Comparison of ENCODE assay signal across 8 mouse cellular contexts in the genomic region with DNA sequence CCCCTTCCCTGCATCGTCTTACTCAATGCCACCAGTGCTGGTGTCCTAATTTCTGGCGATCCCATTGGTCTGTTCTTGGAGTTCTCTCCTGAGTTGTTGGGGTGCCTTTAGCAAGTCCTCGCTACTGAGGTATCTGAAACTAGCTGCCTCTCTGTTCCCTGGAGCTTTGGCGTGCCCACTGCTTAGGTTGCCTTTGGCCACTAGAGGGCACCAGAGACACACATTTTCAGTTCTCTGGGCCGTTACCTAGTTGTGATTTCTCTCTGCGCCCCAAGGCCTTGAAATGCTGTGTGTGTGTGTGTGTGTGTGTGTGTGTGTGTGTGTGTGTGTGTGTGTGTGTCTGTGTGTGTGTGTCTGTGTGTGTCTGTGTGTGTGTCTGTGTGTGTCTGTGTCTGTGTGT.
DNase-seq lines count a peak whose midpoint lies in the region; ATAC-seq and TF ChIP-seq lines count a peak whose summit lies in the region.

No protein-coding gene starts in this region.

- no peak overlapping the region for H3K27ac ChIP-seq in forebrain, postnatal 0 days (ENCODE audit: low read depth, low read length)
- no peak overlapping the region for H3K27ac ChIP-seq in liver, embryonic 11.5 days (ENCODE audit: low read depth, low read length)

- no peaks in the 10 kb centered on the region for H3K4me1 ChIP-seq in forebrain, postnatal 0 days (ENCODE audit: insufficient read depth)
- H3K4me1 ChIP-seq in liver, embryonic 11.5 days (replicated peaks; ENCODE audit: control insufficient read depth, insufficient read depth, low read length): 0 out of 2 replicates have a peak, but pooled peaks cover 2% of the 10 kb centered on the region

- ATAC-seq in forebrain, postnatal 0 days: peak; percentile 78
- no peak for ATAC-seq in liver, embryonic 11.5 days (replicated peaks; ENCODE audit: low FRiP score)
- ATAC-seq in erythroblast, adult 5-6 weeks (replicated peaks; ENCODE audit: low FRiP score, poor library complexity, severe bottlenecking): no peak

- peaks cover 12% of the 10 kb centered on the region for H3K27me3 ChIP-seq in C2C12 (ENCODE audit: control insufficient read depth, insufficient read depth, insufficient read length)
- no peaks in the 10 kb centered on the region for H3K27me3 ChIP-seq in forebrain, postnatal 0 days (ENCODE audit: insufficient read depth, low read length)
- H3K27me3 ChIP-seq in liver, embryonic 11.5 days (replicated peaks; ENCODE audit: control insufficient read depth, insufficient read depth, low read length): 0 out of 2 replicates have a peak, but pooled peaks cover 6% of the 10 kb centered on the region

- no peaks in the 10 kb centered on the region for H3K79me3 ChIP-seq in C2C12 (ENCODE audit: low read depth)

- no peak overlapping the region for H3K4me2 ChIP-seq in forebrain, postnatal 0 days (ENCODE audit: low read depth)
- H3K4me2 ChIP-seq in liver, embryonic 11.5 days: peak overlapping the region; percentile 31; the same call in 1 of the 2 replicates

- TF ChIP-seq CTCF in C2C12 (IDR thresholded peaks at IDR 0.05; ENCODE audit: control insufficient read depth, insufficient read depth, insufficient read length): peak; percentile 85
- TF ChIP-seq CTCF in forebrain, postnatal 0 days (IDR thresholded peaks at IDR 0.05; ENCODE audit: low read depth): peak; percentile 97

- 4% methylated on average over 6 of the region's 6 CpGs for WGBS in forebrain, postnatal 0 days
- 7% methylated on average over 6 of the region's 6 CpGs for WGBS in liver, embryonic 11.5 days

- H3ac ChIP-seq in C2C12 (ENCODE audit: control insufficient read depth, insufficient read length, low read depth): no peak overlapping the region

- no peaks in the 10 kb centered on the region for H3K79me2 ChIP-seq in C2C12 (ENCODE audit: control insufficient read depth, insufficient read depth)

- no peaks in the 10 kb centered on the region for H3K36me3 ChIP-seq in C2C12 (ENCODE audit: control insufficient read depth, insufficient read depth)
- no peaks in the 10 kb centered on the region for H3K36me3 ChIP-seq in forebrain, postnatal 0 days (ENCODE audit: insufficient read depth)
- no peaks in the 10 kb centered on the region for H3K36me3 ChIP-seq in liver, embryonic 11.5 days (ENCODE audit: control insufficient read depth, insufficient read depth, low read length)

- peak; percentile 86 for DNase-seq in ES-CJ7 (ENCODE audit: low read depth, low spot score)
- DNase-seq in c-Kit-positive CD71-positive TER-119-positive erythroid progenitor cells, embryonic 14.5 days (ENCODE audit: low spot score): peak; percentile 37
- peak; percentile 89 for DNase-seq in forebrain, postnatal 0 days
- peak; percentile 32 for DNase-seq in kidney, adult 9 months
- peak; percentile 50 for DNase-seq in liver, embryonic 11.5 days (ENCODE audit: low spot score)
- peak; percentile 39 for DNase-seq in retina, adult 2 months (ENCODE audit: low read depth, low spot score)

- H3K4me3 ChIP-seq in C2C12 (ENCODE audit: insufficient read depth, poor library complexity, severe bottlenecking): no peak overlapping the region
- H3K4me3 ChIP-seq in forebrain, postnatal 0 days (ENCODE audit: low read depth, low read length): no peak overlapping the region
- no peak overlapping the region for H3K4me3 ChIP-seq in liver, embryonic 11.5 days (ENCODE audit: low read depth, low read length)

- H3K9me3 ChIP-seq in forebrain, postnatal 0 days (ENCODE audit: low read length): no peaks in the 10 kb centered on the region
- no peaks in the 10 kb centered on the region for H3K9me3 ChIP-seq in liver, embryonic 11.5 days (ENCODE audit: control insufficient read depth, low read length)

- H3K9ac ChIP-seq in forebrain, postnatal 0 days: no peak overlapping the region
- H3K9ac ChIP-seq in liver, embryonic 11.5 days (ENCODE audit: low read depth, low read length): no peak overlapping the region

TF ChIP-seq in C2C12, 6 proteins besides CTCF, POLR2A, EP300 and RAD21:
- TF ChIP-seq CEBPB (IDR thresholded peaks at IDR 0.05; ENCODE audit: low read depth) (no peak), MYOD1 (IDR thresholded peaks at IDR 0.05; ENCODE audit: control insufficient read depth, insufficient read length, low read depth) (no peak), MYOG (IDR thresholded peaks at IDR 0.05; ENCODE audit: control insufficient read depth, extremely low read depth, insufficient read length) (no peak), USF1 (IDR thresholded peaks at IDR 0.05; ENCODE audit: low read depth) (no peak), FOSL1 (IDR thresholded peaks at IDR 0.05; ENCODE audit: insufficient read depth, low read length, poor library complexity, severe bottlenecking) (no peak), MAX (IDR thresholded peaks at IDR 0.05) (no peak)
TF ChIP-seq in C2C12: peak in this region for 0.

Comparison
In these comparisons a context has a peak if more than half of its experiments do, and no peak if none do; other contexts are left out.
1. DNase-seq: peak in every context shown above with its lines; median percentile 89 in forebrain, postnatal 0 days; 86 in ES-CJ7; 50 in liver, embryonic 11.5 days; 39 in retina, adult 2 months; 37 in c-Kit-positive CD71-positive TER-119-positive erythroid progenitor cells, embryonic 14.5 days; 32 in kidney, adult 9 months.